Mouse (Mus musculus): ENCODE results near the gene Hcrt. TPM values are rescaled to one million over a fixed set of nuclear protein-coding genes. Genes with fewer than 3 reads are reported as not detected.

Hcrt gene
- polyA plus RNA-seq, 1 experiment, result not detected

- TF ChIP-seq CTCF (IDR thresholded peaks at IDR 0.05; ENCODE audit: control insufficient read depth, insufficient read depth, insufficient read length) (no peak), MYOD1 (IDR thresholded peaks at IDR 0.05; ENCODE audit: control insufficient read depth, insufficient read length, low read depth) (no peak), CEBPB (IDR thresholded peaks at IDR 0.05; ENCODE audit: low read depth) (no peak), USF1 (IDR thresholded peaks at IDR 0.05; ENCODE audit: low read depth) (no peak), MAX (IDR thresholded peaks at IDR 0.05) (no peak), MYOG (IDR thresholded peaks at IDR 0.05; ENCODE audit: control insufficient read depth, extremely low read depth, insufficient read length) (no peak), FOSL1 (IDR thresholded peaks at IDR 0.05; ENCODE audit: insufficient read depth, low read length, poor library complexity, severe bottlenecking) (no peak)
- Histone ChIP-seq H3K79me3 (ENCODE audit: low read depth) (no peaks in the 10 kb centered on the region), H3K36me3 (ENCODE audit: control insufficient read depth, insufficient read depth) (peaks cover 5% of the 10 kb centered on the region), H3K27me3 (ENCODE audit: control insufficient read depth, insufficient read depth, insufficient read length) (no peaks in the 10 kb centered on the region), H3ac (ENCODE audit: control insufficient read depth, insufficient read length, low read depth) (no peak overlapping the region), H3K4me3 (ENCODE audit: insufficient read depth, poor library complexity, severe bottlenecking) (no peak overlapping the region), H3K79me2 (ENCODE audit: control insufficient read depth, insufficient read depth) (no peaks in the 10 kb centered on the region)
Observed at GRCm38 (mm10) chr11:100784286-100784685, 21.6 kb upstream of the Hcrt start.

GRCm38 (mm10) chr11:100782568-100782967 is 19.8 kb upstream of the Hcrt start:
- TF ChIP-seq CEBPB (IDR thresholded peaks at IDR 0.05; ENCODE audit: low read depth), result no peak
- no peak for TF ChIP-seq FOSL1 (IDR thresholded peaks at IDR 0.05; ENCODE audit: insufficient read depth, low read length, poor library complexity, severe bottlenecking)
- no peak for TF ChIP-seq CTCF (IDR thresholded peaks at IDR 0.05; ENCODE audit: control insufficient read depth, insufficient read depth, insufficient read length)
- no peak for TF ChIP-seq MAX (IDR thresholded peaks at IDR 0.05)
- no peak for TF ChIP-seq MYOG (IDR thresholded peaks at IDR 0.05; ENCODE audit: control insufficient read depth, extremely low read depth, insufficient read length)
- TF ChIP-seq MYOD1 (IDR thresholded peaks at IDR 0.05; ENCODE audit: control insufficient read depth, insufficient read length, low read depth), result no peak
- no peak for TF ChIP-seq USF1 (IDR thresholded peaks at IDR 0.05; ENCODE audit: low read depth)
- Histone ChIP-seq H3K36me3 (ENCODE audit: control insufficient read depth, insufficient read depth) (peaks cover 5% of the 10 kb centered on the region), H3K79me3 (ENCODE audit: low read depth) (no peaks in the 10 kb centered on the region), H3K27me3 (ENCODE audit: control insufficient read depth, insufficient read depth, insufficient read length) (no peaks in the 10 kb centered on the region), H3K4me3 (ENCODE audit: insufficient read depth, poor library complexity, severe bottlenecking) (no peak overlapping the region), H3ac (ENCODE audit: control insufficient read depth, insufficient read length, low read depth) (no peak overlapping the region), H3K79me2 (ENCODE audit: control insufficient read depth, insufficient read depth) (no peaks in the 10 kb centered on the region)

GRCm38 (mm10) chr11:100781763-100782475 is 19.2 kb upstream of the Hcrt start:
- H3K27me3 ChIP-seq (ENCODE audit: control insufficient read depth, insufficient read depth, insufficient read length), result no peaks in the 10 kb centered on the region
- no peak overlapping the region for H3K4me3 ChIP-seq (ENCODE audit: insufficient read depth, poor library complexity, severe bottlenecking)
- no peak overlapping the region for H3ac ChIP-seq (ENCODE audit: control insufficient read depth, insufficient read length, low read depth)
- TF ChIP-seq CEBPB (IDR thresholded peaks at IDR 0.05; ENCODE audit: low read depth) (no peak), MYOG (IDR thresholded peaks at IDR 0.05; ENCODE audit: control insufficient read depth, extremely low read depth, insufficient read length) (no peak), CTCF (IDR thresholded peaks at IDR 0.05; ENCODE audit: control insufficient read depth, insufficient read depth, insufficient read length) (no peak), MYOD1 (IDR thresholded peaks at IDR 0.05; ENCODE audit: control insufficient read depth, insufficient read length, low read depth) (no peak), MAX (IDR thresholded peaks at IDR 0.05) (no peak), USF1 (IDR thresholded peaks at IDR 0.05; ENCODE audit: low read depth) (no peak), FOSL1 (IDR thresholded peaks at IDR 0.05; ENCODE audit: insufficient read depth, low read length, poor library complexity, severe bottlenecking) (no peak)
- peaks cover 5% of the 10 kb centered on the region for H3K36me3 ChIP-seq (ENCODE audit: control insufficient read depth, insufficient read depth)
- no peaks in the 10 kb centered on the region for H3K79me2 ChIP-seq (ENCODE audit: control insufficient read depth, insufficient read depth)
- no peaks in the 10 kb centered on the region for H3K79me3 ChIP-seq (ENCODE audit: low read depth)

- Histone ChIP-seq H3K4me3 (ENCODE audit: insufficient read depth, poor library complexity, severe bottlenecking) (no peak overlapping the region), H3K36me3 (ENCODE audit: control insufficient read depth, insufficient read depth) (peaks cover 5% of the 10 kb centered on the region), H3ac (ENCODE audit: control insufficient read depth, insufficient read length, low read depth) (no peak overlapping the region), H3K79me3 (ENCODE audit: low read depth) (no peaks in the 10 kb centered on the region), H3K79me2 (ENCODE audit: control insufficient read depth, insufficient read depth) (no peaks in the 10 kb centered on the region), H3K27me3 (ENCODE audit: control insufficient read depth, insufficient read depth, insufficient read length) (no peaks in the 10 kb centered on the region)
- no peak for TF ChIP-seq MYOG (IDR thresholded peaks at IDR 0.05; ENCODE audit: control insufficient read depth, extremely low read depth, insufficient read length)
- no peak for TF ChIP-seq USF1 (IDR thresholded peaks at IDR 0.05; ENCODE audit: low read depth)
- no peak for TF ChIP-seq MYOD1 (IDR thresholded peaks at IDR 0.05; ENCODE audit: control insufficient read depth, insufficient read length, low read depth)
- no peak for TF ChIP-seq MAX (IDR thresholded peaks at IDR 0.05)
- TF ChIP-seq FOSL1 (IDR thresholded peaks at IDR 0.05; ENCODE audit: insufficient read depth, low read length, poor library complexity, severe bottlenecking), result no peak
- TF ChIP-seq CTCF (IDR thresholded peaks at IDR 0.05; ENCODE audit: control insufficient read depth, insufficient read depth, insufficient read length), result no peak
- no peak for TF ChIP-seq CEBPB (IDR thresholded peaks at IDR 0.05; ENCODE audit: low read depth)
Observed at GRCm38 (mm10) chr11:100780247-100780646, 17.5 kb upstream of the Hcrt start.

- TF ChIP-seq CEBPB (IDR thresholded peaks at IDR 0.05; ENCODE audit: low read depth), result no peak
- TF ChIP-seq USF1 (IDR thresholded peaks at IDR 0.05; ENCODE audit: low read depth), result no peak
- no peak for TF ChIP-seq MYOD1 (IDR thresholded peaks at IDR 0.05; ENCODE audit: control insufficient read depth, insufficient read length, low read depth)
- TF ChIP-seq MYOG (IDR thresholded peaks at IDR 0.05; ENCODE audit: control insufficient read depth, extremely low read depth, insufficient read length), result no peak
- no peak for TF ChIP-seq MAX (IDR thresholded peaks at IDR 0.05)
- no peak for TF ChIP-seq CTCF (IDR thresholded peaks at IDR 0.05; ENCODE audit: control insufficient read depth, insufficient read depth, insufficient read length)
- no peak for TF ChIP-seq FOSL1 (IDR thresholded peaks at IDR 0.05; ENCODE audit: insufficient read depth, low read length, poor library complexity, severe bottlenecking)
- H3K79me2 ChIP-seq (ENCODE audit: control insufficient read depth, insufficient read depth), result no peaks in the 10 kb centered on the region
- H3ac ChIP-seq (ENCODE audit: control insufficient read depth, insufficient read length, low read depth), result no peak overlapping the region
- no peak overlapping the region for H3K4me3 ChIP-seq (ENCODE audit: insufficient read depth, poor library complexity, severe bottlenecking)
- H3K27me3 ChIP-seq (ENCODE audit: control insufficient read depth, insufficient read depth, insufficient read length), result no peaks in the 10 kb centered on the region
- H3K36me3 ChIP-seq (ENCODE audit: control insufficient read depth, insufficient read depth), result peaks cover 5% of the 10 kb centered on the region
- H3K79me3 ChIP-seq (ENCODE audit: low read depth), result no peaks in the 10 kb centered on the region
Observed at GRCm38 (mm10) chr11:100778069-100778468, 15.3 kb upstream of the Hcrt start.

All from C2C12 (cell line).